ENCODE assay signal across 9 mouse cellular contexts in genomic region chr2:152142571-152142970, GRCm38 (mm10). TPM values are rescaled to one million over a fixed set of nuclear protein-coding genes. Genes with fewer than 3 reads are reported as not detected.
DNase-seq lines count a peak whose midpoint lies in the region; ATAC-seq and TF ChIP-seq lines count a peak whose summit lies in the region.
"Had no signal": no experiment of that assay in that cellular context is flagged by ENCODE, and none has a peak within 500 bp of the region (broad histone marks: within the 10 kb centered on the region; RNA-seq: fewer than 3 reads in every experiment).

No protein-coding gene starts in this region.

- H3K4me2 ChIP-seq in limb, embryonic 14.5 days (replicated peaks; ENCODE audit: low read depth, low read length, severe bottlenecking), result peak overlapping the region; percentile 93; the same call in 1 of the 2 replicates
- H3K4me2 ChIP-seq in stomach, postnatal 0 days (replicated peaks; ENCODE audit: low read depth), result peak overlapping the region; percentile 72

- peak overlapping the region; percentile 62 for H3K4me3 ChIP-seq in heart, adult 2 months
- H3K4me3 ChIP-seq in limb, embryonic 14.5 days (replicated peaks; ENCODE audit: low read length), result peak overlapping the region; percentile 33
- peak overlapping the region; percentile 41; the same call in 1 of the 2 replicates for H3K4me3 ChIP-seq in stomach, postnatal 0 days (ENCODE audit: low read depth, low read length)

- peak overlapping the region; percentile 72; the same call in 1 of the 2 replicates for H3K9ac ChIP-seq in heart, adult 2 months (ENCODE audit: low read depth, low read length)
- H3K9ac ChIP-seq in limb, embryonic 14.5 days (ENCODE audit: low read depth, low read length, severe bottlenecking), result no peak overlapping the region
- H3K9ac ChIP-seq in stomach, postnatal 0 days (ENCODE audit: low read length), result no peak overlapping the region

- peak overlapping the region; percentile 82 for H3K27ac ChIP-seq in heart, adult 2 months
- H3K27ac ChIP-seq in limb, embryonic 14.5 days (replicated peaks; ENCODE audit: low read depth, low read length), result no peak overlapping the region
- H3K27ac ChIP-seq in stomach, postnatal 0 days (replicated peaks), result no peak overlapping the region

- peaks cover 5% of the 10 kb centered on the region for H3K27me3 ChIP-seq in heart, adult 2 months (ENCODE audit: control insufficient read depth, insufficient read depth, low read length)
- peaks cover 31% of the 10 kb centered on the region for H3K27me3 ChIP-seq in limb, embryonic 14.5 days (ENCODE audit: control insufficient read depth, insufficient read depth, low read length)
- peaks cover 12% of the 10 kb centered on the region; the same call in 1 of the 2 replicates for H3K27me3 ChIP-seq in stomach, postnatal 0 days (ENCODE audit: control insufficient read depth, insufficient read depth, low read length)

- no peak for TF ChIP-seq POLR2A in heart, adult 2 months (IDR thresholded peaks at IDR 0.05; ENCODE audit: insufficient read depth, low read depth, low read length)
- no peak for TF ChIP-seq POLR2A in limb, embryonic 14.5 days (IDR thresholded peaks at IDR 0.05; ENCODE audit: borderline replicate concordance, extremely low read depth, insufficient read depth, insufficient read length)

- TF ChIP-seq CTCF in heart, adult 2 months (IDR thresholded peaks at IDR 0.05), result no peak
- no peak for TF ChIP-seq CTCF in stomach, postnatal 0 days (IDR thresholded peaks at IDR 0.05; ENCODE audit: low read depth)

- peaks cover 6% of the 10 kb centered on the region for H3K79me2 ChIP-seq in heart, adult 2 months (replicated peaks; ENCODE audit: control insufficient read depth, insufficient read depth, low read length)

- H3K36me3 ChIP-seq in heart, adult 2 months (ENCODE audit: control insufficient read depth, insufficient read depth, low read length), result no peaks in the 10 kb centered on the region
- no peaks in the 10 kb centered on the region for H3K36me3 ChIP-seq in limb, embryonic 14.5 days (ENCODE audit: control insufficient read depth, insufficient read depth, low read length)
- H3K36me3 ChIP-seq in stomach, postnatal 0 days (ENCODE audit: control insufficient read depth, insufficient read depth, low read length), result no peaks in the 10 kb centered on the region

- H3K4me1 ChIP-seq in heart, adult 2 months (ENCODE audit: control insufficient read depth, insufficient read depth, low read length), result no peaks in the 10 kb centered on the region
- peaks cover 12% of the 10 kb centered on the region for H3K4me1 ChIP-seq in limb, embryonic 14.5 days (ENCODE audit: control insufficient read depth, insufficient read depth, low read length)
- H3K4me1 ChIP-seq in stomach, postnatal 0 days (replicated peaks; ENCODE audit: control insufficient read depth, insufficient read depth), result 0 out of 2 replicates have a peak, but pooled peaks cover 2% of the 10 kb centered on the region

- intact Hi-C loops in heart, adult 2 months (cut with DNase I), result loop anchor here (2.0 kb wide), 3 partner anchors 30 to 54 kb away; no protein-coding TSS in a partner anchor
- intact Hi-C loops in heart, postnatal 14 days (cut with DNase I), result loop anchor here (2.0 kb wide), 1 partner anchor 54 kb away; no protein-coding TSS in a partner anchor
- intact Hi-C loops in gastrocnemius, postnatal 36 days (cut with DNase I), result loop anchor here (5.0 kb wide), 1 partner anchor 50 kb away; no protein-coding TSS in a partner anchor

- H3K9me3 ChIP-seq in limb, embryonic 14.5 days (ENCODE audit: control insufficient read depth, low read length), result no peaks in the 10 kb centered on the region
- H3K9me3 ChIP-seq in stomach, postnatal 0 days (ENCODE audit: control insufficient read depth, low read length), result no peaks in the 10 kb centered on the region

- no peak for TF ChIP-seq EP300 in heart, adult 2 months (IDR thresholded peaks at IDR 0.05; ENCODE audit: insufficient read depth, low read depth, low read length)
- no peak for TF ChIP-seq EP300 in stomach, postnatal 0 days (optimal IDR thresholded peaks at IDR 0.05)

- DNase-seq in heart, adult 2 months, result no peak
- DNase-seq in heart, postnatal 14 days, result no peak
- DNase-seq in retina, postnatal 1 day, result peak; percentile 24
- DNase-seq in retina, embryonic 14.5 days (ENCODE audit: low spot score), result no peak
- DNase-seq in limb, embryonic 14.5 days (ENCODE audit: low spot score), result no peak
- DNase-seq in stomach, postnatal 0 days (ENCODE audit: low spot score), result no peak
- no peak for DNase-seq in ovary, adult 18-20 months (ENCODE audit: low spot score)
- no peak for DNase-seq in gastrocnemius, postnatal 36 days

- 11% methylated on average over 11 of the region's 11 CpGs for WGBS in heart, adult 2 months
- WGBS in limb, embryonic 14.5 days, result 3% methylated on average over 9 of the region's 11 CpGs
- 11% methylated on average over 11 of the region's 11 CpGs for WGBS in stomach, postnatal 0 days

- ATAC-seq in limb, embryonic 14.5 days (ENCODE audit: low FRiP score, low read depth), result no peak
- no peak for ATAC-seq in stomach, postnatal 0 days (ENCODE audit: low FRiP score, low TSS enrichment)
- ATAC-seq: activated CD4-positive, CD25-positive, alpha-beta regulatory T cell, adult 4 months had no signal

RNA-seq across cellular contexts. Expression of gene Tcf15, which starts 0.8 kb away (rescaled TPM):
- total RNA-seq in heart, adult 2 months (2021), result 10 to 100 TPM; 26.7 to 32.1 TPM
- 21.2 and 25.9 TPM in 2 replicates for polyA plus RNA-seq in heart, adult 2 months (2012; rRNA removed)
- 10 to 100 TPM; 40.0 to 43.0 TPM for total RNA-seq in heart, postnatal 14 days (2021)
- 9.4 and 12.2 TPM in 2 replicates for polyA plus RNA-seq in limb, embryonic 14.5 days (2012; rRNA removed)
- polyA plus RNA-seq in limb, embryonic 14.5 days (2014; fragmentation: Nextera tagmentation; extraction: Ambion mirVana), result 11.0 and 11.8 TPM in 2 replicates
- polyA plus RNA-seq in stomach, postnatal 0 days (2015; fragmentation: Nextera tagmentation; extraction: Ambion mirVana), result 2.5 and 3.1 TPM in 2 replicates
- 10 to 100 TPM; 15.7 to 17.4 TPM for total RNA-seq in gastrocnemius, postnatal 36 days (2021)
- polyA plus RNA-seq: activated CD4-positive, CD25-positive, alpha-beta regulatory T cell, adult 4 months had no signal

RNA-seq across cellular contexts. Expression of gene Srxn1, which starts 37.3 kb away (rescaled TPM):
- 10 to 100 TPM; 19.2 to 23.9 TPM for total RNA-seq in heart, adult 2 months (2021)
- 35.9 and 40.0 TPM in 2 replicates for polyA plus RNA-seq in heart, adult 2 months (2012; rRNA removed)
- 10 to 100 TPM in 1 of 2 experiments, 1 to 10 TPM in 1; 9.8 to 11.9 TPM for total RNA-seq in heart, postnatal 14 days (2021)
- polyA plus RNA-seq in limb, embryonic 14.5 days (2012; rRNA removed), result 11.2 and 13.0 TPM in 2 replicates
- polyA plus RNA-seq in limb, embryonic 14.5 days (2014; fragmentation: Nextera tagmentation; extraction: Ambion mirVana), result 9.1 and 9.5 TPM in 2 replicates
- 28.4 and 31.4 TPM in 2 replicates for polyA plus RNA-seq in stomach, postnatal 0 days (2015; fragmentation: Nextera tagmentation; extraction: Ambion mirVana)
- total RNA-seq in gastrocnemius, postnatal 36 days (2021), result 10 to 100 TPM; 21.3 to 21.5 TPM
